Mouse (Mus musculus) megakaryocyte, adult 5-6 weeks (primary cell): ENCODE data around the gene Hba-a2. TPM values are rescaled to one million over a fixed set of nuclear protein-coding genes. Genes with fewer than 3 reads are reported as not detected.

Source experiments
- ATAC-seq: 2 replicates; pipeline ENCODE4 v1.8.0; 2016; ENCODE audit warnings: mild to moderate bottlenecking, inconsistent platforms; ENCODE audit not compliant: poor library complexity, severe bottlenecking
- total RNA-seq, 2 experiments: library from RNA; stranded (forward) in 1 of 2; stranded (reverse) in 1 of 2; fragments of 153-499, 151-499 nt in 1 of 2; fragments of 221-1000, 200-1000 nt in 1 of 2; gene quantifications; 2 replicates each; pipeline versions ENCODE4 v1.2.3 to v1.2.4; 2015 to 2017

Hba-a2 gene
- total RNA-seq (2015), result 72.7 and 158 TPM in 2 replicates
- total RNA-seq (2017), result 99.3 and 270 TPM in 2 replicates

DNA sequence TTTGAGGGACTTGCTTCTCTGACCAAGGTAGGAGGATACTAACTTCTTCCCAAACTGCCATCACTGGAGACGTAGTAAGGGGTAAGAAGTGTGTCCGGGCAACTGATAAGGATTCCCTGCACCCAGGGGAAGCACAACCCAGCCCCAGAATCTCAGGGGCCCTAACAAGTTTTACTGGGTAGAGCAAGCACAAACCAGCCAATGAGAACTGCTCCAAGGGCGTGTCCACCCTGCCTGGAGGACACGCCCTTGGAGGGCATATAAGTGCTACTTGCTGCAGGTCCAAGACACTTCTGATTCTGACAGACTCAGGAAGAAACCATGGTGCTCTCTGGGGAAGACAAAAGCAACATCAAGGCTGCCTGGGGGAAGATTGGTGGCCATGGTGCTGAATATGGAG, at the start of gene Hba-a2:
TSS of gene Hba-a2 (plus strand) at position 287 of the 400 bp plus-strand sequence.
- peak; percentile 54 for ATAC-seq

DNA sequence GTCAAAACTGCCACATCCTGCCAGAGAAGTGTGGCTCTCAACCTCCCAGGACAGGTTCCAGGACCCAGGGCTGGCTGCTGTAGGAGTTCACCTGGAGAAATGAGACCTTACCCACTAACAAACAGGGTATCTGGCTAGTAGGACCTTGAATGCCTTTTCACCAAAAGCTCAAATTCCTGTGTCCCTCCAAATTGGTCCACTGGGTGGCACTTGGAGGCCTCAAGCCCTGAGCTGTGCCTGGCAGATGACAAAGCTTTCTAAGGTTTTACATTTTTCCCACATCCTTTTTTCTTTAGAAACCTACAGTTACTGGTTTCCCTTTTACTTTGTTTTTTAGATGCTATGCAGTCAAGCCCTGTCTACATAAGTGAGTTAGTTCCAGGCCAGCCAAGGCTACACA, 49.2 kb upstream of the Hba-a2 start:
- peak; percentile 53 for ATAC-seq

DNA sequence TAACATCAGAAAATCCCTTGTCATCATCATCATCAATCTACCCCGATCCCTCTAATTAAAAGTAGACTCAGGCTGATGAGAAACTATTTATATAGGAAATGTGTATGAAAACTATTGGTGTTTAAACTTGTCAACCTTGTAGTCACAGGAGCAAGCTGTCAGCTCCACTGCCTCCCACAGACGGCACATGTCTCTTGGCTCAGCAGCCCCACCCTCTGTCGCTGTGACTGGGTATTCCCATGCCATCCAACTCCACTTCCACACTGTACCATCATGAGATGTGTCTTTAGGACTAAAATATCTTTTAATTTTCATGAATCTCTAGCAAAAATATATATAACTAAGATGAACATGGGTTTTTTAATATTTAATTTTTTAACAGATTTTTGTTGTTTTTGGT, 47.9 kb upstream of the Hba-a2 start:
- no peak for ATAC-seq

DNA sequence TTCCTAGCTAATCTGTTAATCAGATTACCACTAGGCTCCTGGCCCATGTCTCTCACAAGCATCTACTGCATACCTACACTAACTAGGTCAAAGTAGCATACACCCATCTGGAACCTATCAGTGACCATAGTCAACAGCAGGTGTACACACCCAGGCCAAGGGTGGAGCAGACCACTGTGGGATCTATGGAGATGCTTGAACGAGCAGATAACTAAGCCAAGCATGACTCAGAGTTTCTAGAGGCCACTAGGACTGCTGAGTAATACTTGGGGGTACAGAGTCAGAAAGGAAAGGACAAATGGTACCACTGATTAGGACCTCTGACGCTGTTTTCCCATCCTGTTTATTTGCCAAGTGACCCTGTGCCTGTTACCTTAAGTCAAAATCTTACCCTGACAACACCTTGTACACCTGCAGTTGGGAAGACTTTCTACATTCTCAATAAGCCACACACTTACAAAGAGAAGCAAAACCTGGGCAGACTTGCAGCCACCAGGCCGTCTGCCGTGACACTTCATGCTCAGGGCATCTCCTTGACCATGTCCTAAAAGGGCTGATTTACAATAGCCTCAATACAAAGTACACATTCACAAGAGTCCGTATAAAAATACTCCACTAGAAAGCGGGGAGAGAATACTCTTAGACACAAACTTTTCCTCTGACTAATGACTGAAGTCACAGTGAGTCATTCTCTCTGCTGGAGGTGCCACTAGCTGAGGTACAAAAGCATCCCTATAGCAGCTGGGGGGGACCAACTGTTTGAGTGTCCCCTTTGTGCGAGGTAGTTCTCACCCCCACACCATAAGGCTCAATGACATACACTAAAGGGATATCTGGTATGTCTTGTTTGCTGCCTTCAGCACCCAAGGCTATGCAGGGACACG, 45.2 kb upstream of the Hba-a2 start:
- peak; percentile 48 for ATAC-seq

DNA sequence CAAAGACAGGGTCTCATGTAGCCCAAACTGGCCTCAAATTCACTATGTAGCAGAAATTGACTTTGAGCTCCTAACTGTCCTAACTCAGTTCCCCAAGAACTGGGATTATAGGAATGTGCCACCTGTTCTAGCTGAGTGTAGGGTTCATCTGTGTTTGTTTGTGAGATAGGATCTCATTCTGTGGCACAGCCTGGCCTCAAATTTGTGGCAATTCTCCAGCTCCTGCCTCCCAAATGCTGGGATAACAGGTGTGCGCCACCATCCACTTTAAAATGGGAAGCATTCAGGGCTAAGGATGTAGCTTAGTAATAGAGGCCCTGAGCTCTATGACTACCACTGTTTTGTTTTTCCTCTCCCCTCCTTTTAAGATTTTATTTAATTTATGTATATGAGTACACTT, 43.2 kb upstream of the Hba-a2 start:
- no peak for ATAC-seq

DNA sequence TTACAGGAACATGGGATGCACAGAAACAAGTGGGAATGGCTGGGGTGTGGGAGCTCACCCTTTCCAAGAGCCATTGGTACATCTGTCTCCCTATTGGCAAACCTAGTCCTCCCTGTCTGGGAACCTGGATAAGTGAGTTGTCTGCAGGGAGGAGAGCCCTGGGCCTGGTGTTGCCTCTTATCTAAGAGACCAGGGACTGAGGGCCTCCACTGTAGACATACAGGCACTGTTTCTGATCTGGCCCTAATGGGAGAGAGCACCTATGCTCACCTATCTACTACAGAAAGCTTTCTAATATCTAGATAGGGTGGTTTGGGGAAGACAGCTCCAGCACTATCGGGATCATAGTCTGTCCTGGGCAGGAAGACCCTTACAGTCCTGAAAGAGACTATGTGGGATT, 40.1 kb upstream of the Hba-a2 start:
- ATAC-seq, result peak; percentile 30; the same call in 1 of the 2 replicates

DNA sequence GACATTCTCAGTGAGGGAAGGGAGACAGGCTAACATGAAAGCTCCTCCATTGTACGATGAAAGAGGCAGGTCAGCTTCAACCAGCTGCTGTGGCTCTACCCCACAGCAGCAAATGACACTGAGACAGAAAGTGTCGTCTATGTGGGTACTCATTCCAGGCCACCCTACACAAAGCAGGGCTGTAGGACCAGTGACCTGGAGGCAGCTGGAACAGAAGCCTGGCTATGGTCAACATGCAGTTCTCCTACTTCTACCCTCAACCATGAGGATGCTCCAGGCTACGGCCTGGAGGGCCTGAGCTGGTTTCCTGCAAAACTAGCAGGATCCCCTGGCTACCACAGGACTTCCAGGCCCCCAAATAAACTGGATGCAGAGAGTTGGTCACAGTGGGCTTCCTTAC, 39.7 kb upstream of the Hba-a2 start:
- no peak for ATAC-seq

DNA sequence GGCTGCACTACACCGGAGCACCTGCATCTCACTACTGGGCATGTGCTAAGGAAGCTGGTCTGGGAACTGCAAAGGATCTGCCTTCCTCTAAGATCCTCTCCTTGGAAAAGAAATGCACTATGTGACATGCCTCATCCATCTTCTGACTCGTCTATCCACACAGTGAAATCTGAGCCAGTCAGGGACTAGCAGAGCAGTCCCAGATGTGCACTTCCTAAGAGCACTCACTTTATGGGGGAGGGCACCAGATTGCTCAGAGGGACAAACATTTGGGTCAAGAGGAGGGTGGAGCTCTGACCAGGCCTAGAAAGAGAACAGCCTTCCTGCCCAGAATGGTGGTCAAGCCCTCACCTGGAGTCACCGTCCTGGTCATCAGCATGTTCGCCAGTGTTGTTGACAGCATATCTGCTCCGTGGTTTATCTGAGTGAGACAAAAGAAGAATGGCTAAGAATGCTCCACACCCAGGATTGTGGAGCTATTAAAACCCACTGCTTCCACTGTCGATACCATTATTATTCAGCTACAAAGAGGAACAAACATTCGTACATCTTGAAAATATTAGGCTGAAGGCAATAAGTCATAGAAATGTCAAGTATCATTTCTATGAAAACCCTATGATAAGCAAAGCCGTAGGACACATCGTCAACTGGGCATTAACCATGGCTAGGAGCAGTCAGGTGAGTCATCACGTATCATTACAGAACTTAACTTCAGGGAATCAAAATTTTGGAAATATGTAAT, 33.4 kb upstream of the Hba-a2 start:
- ATAC-seq, result no peak

DNA sequence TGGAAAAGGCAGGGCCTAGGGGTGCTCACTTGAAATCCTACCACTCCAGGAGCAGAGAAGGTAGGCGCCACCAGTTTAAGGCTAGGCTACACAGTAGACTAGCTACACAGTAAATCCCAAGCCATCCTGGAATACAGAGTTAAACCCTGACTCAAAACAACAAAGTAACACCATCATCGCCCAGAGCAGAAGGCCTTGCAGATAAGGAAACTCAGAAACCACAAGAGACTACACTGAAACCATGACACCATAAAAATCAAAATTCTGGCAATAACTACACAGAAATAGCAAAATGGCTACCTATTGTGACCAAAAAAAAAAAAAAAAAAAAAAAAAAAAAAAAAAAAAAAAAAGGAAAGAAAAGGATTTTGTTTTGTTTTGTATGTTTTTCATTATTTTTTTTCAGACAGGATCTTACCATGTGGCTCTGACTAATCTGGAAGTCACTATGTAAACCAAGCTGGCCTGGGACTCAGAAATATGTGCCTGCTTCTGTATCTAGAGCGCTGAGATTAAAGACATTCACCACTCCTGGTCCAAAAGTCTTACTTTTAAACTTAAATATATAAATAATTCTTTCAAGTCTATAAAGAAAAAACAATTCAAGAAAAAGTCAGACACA, 31.1 kb upstream of the Hba-a2 start:
- no peak for ATAC-seq

DNA sequence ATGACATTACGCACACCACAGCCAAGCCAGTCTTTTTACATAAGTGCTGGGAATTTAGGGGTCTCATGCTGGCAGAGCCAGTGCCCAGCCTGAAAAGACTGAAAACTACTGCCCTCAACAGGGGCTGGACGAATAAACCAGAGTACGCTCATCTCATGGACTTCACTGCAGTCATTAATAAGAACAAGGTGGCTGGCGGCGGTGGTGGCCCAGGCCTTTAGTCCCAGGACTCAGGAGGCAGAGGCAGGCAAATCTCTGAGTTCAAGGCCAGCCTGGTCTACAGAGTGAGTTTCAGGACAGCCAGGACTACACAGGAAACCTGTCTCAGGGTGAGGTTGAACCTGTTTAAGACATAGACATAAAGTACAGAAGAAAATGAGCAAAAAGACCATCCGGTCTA, 30.1 kb upstream of the Hba-a2 start:
- no peak for ATAC-seq

DNA sequence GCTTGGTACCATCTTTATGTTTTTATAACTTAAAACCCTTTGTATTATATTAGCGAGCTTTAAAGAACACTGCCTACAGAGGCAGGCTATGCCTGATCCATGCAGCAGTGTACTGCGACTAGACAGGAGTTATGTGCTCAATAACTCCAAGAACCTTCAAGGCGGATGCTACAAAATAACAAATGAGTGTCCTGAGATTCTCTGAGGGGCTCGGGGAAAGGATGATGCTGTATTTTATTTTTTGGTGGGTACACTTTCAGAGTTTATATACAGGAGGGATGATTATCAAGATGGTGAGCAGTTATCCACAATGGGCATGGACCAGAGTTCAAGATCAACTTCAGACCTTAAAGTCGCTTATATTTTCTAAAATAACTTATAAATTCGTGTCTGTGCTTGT, 29.5 kb upstream of the Hba-a2 start:
- no peak for ATAC-seq

DNA sequence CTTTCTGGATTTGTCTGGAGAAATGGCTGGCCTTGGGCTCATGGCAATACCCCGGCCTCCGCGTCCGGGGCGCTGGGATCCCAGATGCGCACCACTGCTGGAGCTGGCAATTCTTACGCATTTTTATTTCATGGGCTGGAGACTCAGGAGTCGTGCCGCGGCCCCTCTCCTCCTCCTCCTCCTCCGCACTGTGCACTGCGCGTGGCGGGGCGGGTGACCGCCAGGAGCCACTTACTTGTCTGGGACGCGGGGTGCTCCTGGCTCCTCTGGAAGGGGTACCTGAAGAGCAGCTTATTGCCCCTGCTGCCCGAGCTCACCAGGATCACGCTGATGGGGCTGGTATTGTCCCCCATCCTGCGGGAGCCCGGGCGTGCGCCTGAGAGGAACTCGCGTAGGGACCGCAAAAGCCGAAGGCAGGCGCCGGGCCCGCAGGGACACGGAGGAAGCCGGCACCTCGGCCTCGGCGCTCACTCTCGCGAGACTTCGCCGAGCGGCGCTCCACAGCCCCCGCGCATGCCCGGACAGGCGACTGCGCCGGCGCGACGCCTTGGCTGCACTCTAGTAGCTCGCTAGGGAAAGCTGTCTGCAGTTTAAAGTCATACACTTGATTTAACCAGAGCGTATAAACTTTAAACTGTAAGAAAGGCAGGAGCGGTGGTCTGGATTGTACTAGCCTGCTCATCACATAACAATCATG, 29.0 kb upstream of the Hba-a2 start, which contains the start of gene Nprl3:
TSS of gene Nprl3 (minus strand) at position 520 of the 697 bp plus-strand sequence.
- peak; percentile 95 for ATAC-seq

DNA sequence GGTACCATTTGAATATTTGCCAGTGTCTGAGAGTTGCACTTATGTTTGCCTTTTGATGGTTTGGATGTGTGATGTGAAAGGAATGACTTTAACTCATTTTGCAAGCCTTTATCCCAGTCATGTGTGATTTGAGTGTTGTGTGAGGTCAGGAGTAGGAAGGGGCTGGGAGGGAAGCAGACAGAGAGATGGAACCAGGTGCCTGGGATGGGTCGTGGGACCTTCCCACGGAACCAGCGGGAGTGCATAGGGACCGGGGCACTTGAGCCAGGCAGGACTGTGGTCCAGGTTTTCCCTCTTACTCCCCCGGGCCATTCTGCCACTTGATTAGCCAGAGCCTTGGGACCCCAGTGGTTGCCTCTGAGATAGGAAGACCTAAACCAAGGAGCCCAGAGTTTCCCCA, 28.3 kb upstream of the Hba-a2 start:
- ATAC-seq, result no peak

DNA sequence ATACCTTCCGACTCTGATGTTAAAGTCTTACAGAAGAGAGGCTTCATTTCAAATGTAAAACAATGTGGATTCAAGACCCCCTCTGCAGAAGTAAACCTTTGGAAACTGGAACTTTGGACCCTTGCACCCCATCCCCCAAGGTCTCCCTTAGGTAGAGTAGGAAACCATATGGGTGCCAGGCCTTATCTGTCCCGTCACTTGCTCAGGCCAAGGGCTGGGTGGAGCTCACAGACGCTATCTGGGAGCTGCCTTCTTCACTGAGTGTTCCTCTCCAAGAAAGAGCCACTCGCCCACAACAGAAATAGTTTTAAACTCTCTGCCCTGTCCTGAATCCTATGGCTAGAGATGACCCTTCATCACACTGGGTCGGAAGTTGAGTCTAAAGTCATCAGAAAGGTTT, 27.3 kb upstream of the Hba-a2 start:
- ATAC-seq, result no peak

DNA sequence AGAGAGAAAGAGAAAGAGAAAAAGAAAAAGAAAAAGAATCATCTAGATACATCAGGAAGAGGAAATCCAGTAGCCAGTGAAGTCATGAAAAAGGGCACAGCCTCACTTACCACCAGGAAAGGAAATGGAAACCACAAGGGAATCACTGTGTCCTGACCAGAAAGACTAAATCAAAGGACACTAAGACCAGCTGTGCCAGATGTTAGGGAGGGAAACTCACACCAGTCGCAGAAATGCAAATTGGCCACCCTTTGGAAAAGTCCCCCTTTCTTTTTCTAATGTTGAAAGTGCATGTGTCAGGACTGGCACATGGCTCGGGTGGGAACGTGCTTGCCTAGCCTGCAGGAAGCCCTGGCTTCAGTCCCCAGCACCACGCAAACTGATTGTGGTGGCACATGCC, 25.1 kb upstream of the Hba-a2 start:
- ATAC-seq, result no peak

DNA sequence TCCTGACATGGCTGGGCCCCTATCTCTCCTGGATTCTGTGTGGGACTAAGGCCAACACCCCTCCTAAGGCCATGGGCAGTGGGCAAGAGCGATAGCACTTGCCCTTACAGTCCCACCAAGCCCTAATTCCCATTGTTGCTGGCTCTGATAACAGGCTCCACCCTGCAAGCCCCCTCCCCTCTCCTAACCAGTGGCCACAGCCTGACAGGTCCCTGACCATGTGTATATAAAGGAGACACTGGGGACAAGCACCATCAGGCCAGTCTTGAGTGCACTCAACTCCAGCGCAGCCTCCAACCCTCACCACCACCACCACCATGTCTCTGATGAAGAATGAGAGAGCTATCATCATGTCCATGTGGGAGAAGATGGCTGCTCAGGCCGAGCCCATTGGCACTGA, 19.9 kb upstream of the Hba-a2 start, which contains the start of gene Hba-x:
TSS of gene Hba-x (plus strand) at position 54 of the 400 bp plus-strand sequence.
- ATAC-seq, result no peak

DNA sequence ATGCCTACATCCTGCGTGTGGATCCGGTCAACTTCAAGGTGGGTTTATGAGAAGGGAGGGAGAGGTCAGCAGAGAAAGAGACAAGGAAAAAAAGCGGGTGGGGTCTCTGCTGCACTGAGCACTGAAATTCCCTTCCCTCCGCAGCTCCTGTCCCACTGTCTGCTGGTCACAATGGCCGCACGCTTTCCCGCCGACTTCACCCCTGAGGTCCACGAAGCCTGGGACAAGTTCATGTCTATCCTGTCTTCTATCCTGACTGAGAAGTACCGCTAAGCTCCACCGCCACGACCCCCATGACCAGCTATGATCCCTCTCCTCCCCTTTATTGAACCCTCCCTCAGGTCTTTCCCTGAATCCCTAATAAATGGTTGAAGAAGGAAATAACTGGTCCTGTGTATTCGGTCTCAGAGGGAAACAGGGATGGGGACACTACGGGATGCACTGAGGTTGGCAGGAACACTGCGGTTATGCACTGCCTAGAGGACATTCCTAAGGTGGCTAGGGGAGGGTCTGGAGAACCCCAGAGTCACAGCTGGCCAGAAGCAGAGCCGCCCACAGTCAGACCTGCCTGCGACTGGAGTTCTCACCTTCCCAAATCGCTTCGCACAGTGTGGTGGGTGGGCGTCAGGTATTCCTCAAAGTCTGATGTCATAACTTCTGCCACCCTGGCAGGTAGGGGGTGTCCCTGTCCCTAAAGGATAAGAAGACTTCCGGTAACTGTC, 18.4 kb upstream of the Hba-a2 start:
- no peak for ATAC-seq

DNA sequence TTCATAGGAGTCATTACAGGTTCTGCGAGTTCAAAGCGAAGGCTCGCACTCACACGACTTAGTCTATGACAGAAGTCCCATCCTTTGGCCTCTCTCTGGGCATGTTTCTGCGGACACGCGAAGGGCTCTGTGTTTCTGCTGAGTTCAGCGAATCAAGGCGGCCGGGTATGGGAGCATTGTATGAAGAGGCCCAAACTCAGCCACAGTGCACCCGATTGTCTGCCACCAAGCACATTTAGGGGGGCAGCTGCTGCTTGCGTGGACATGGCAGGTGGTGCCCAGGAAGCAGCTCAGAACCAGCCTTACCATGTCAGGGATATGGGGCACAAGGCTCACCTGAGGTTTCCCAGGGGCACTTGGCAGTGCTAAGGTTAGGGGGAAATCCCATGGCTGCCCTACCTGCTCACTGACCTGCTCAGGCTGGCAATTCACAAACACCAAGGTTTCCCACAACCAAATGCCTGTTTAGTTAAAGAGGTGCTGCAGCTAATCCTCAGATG, 17.8 kb upstream of the Hba-a2 start:
- no peak for ATAC-seq

DNA sequence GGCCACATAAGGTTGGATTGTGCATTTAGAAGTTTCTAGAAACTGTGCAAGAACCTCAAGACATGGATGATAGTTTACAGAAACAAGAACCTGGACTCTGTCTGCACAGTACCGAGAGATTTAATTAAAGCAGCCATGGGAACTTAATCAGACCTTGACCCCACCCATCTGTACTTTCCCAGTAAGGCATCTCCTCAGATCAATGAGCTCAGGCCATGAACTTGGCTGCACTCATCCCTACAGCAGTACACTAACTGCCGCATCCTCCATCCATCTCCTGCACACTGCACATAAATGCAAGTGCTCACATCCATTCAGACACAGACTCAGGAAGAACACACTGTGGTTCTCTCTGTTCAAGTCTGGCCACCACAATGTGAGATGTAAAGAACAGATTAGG, 15.6 kb upstream of the Hba-a2 start:
- no peak for ATAC-seq
